Mouse (Mus musculus) cerebellum, adult 9-10 months (tissue): ENCODE results near the gene Pnkd.

Experiments
- DNase-seq: peaks from one replicate; pipeline ENCODE4 v3.0.0; 2022

Pnkd gene

GRCm38 (mm10) chr1:74390924-74391748 is 106.4 kb downstream of the Pnkd start, which contains the start of gene Ctdsp1:
TSS of gene Ctdsp1 (plus strand) at chr1:74391509.
- peak; percentile 95 for DNase-seq

- peak; percentile 74 for DNase-seq
Measured at GRCm38 (mm10) chr1:74391844-74392441, 107.2 kb downstream of the Pnkd start.

GRCm38 (mm10) chr1:74392446-74392994 is 107.8 kb downstream of the Pnkd start:
- DNase-seq = no peak

GRCm38 (mm10) chr1:74393010-74393409 is 108.3 kb downstream of the Pnkd start:
- DNase-seq = peak; percentile 57

- no peak for DNase-seq
Measured at GRCm38 (mm10) chr1:74393697-74394096, 109.0 kb downstream of the Pnkd start.

GRCm38 (mm10) chr1:74394311-74394710 is 109.6 kb downstream of the Pnkd start:
- DNase-seq = peak; percentile 33

GRCm38 (mm10) chr1:74394858-74395257 is 110.1 kb downstream of the Pnkd start:
- DNase-seq = peak; percentile 35

- DNase-seq = peak; percentile 36
Measured at GRCm38 (mm10) chr1:74395290-74395689, 110.6 kb downstream of the Pnkd start.

GRCm38 (mm10) chr1:74396456-74397222 is 111.9 kb downstream of the Pnkd start:
- peak; percentile 66 for DNase-seq

GRCm38 (mm10) chr1:74397268-74397918 is 112.7 kb downstream of the Pnkd start:
- DNase-seq = peak; percentile 95

GRCm38 (mm10) chr1:74397919-74398451 is 113.3 kb downstream of the Pnkd start:
- peak; percentile 88 for DNase-seq

GRCm38 (mm10) chr1:74400531-74400930 is 115.8 kb downstream of the Pnkd start:
- no peak for DNase-seq

GRCm38 (mm10) chr1:74401015-74401702 is 116.4 kb downstream of the Pnkd start:
- no peak for DNase-seq
